Mouse (Mus musculus) cerebellum, postnatal 4 days (tissue): Measurements from ENCODE around the gene Snap25.

Source experiments
- DNase-seq, 2 experiments: peaks; one replicate each; pipeline ENCODE4 v3.0.0; 2022; ENCODE audit warnings: low spot score in 2 of 2, mixed read lengths in 1 of 2

Snap25 gene

GRCm38 (mm10) chr2:136713299-136713758 lies at the start of gene Snap25:
Gene Snap25 (plus strand): TSS chr2:136713453.
- DNase-seq = peak; percentile 51 to 81

- no peak for DNase-seq
These were observed 46.3 kb upstream of the Snap25 start for GRCm38 (mm10) chr2:136666951-136667350.

- no peak for DNase-seq
These were observed 44.1 kb upstream of the Snap25 start for GRCm38 (mm10) chr2:136669183-136669582.

- no peak for DNase-seq
These were observed 43.6 kb upstream of the Snap25 start for GRCm38 (mm10) chr2:136669665-136670064.

- peak; percentile 21 to 46 for DNase-seq
These were observed 42.5 kb upstream of the Snap25 start for GRCm38 (mm10) chr2:136670539-136671271.

GRCm38 (mm10) chr2:136674077-136674757 lies 39.0 kb upstream of the Snap25 start:
- DNase-seq = no peak

- no peak for DNase-seq
These were observed 37.1 kb upstream of the Snap25 start for GRCm38 (mm10) chr2:136676196-136676595.

- DNase-seq = no peak
These were observed 36.3 kb upstream of the Snap25 start for GRCm38 (mm10) chr2:136676918-136677445.

- DNase-seq = peak; percentile 34 to 59
These were observed 34.7 kb upstream of the Snap25 start for GRCm38 (mm10) chr2:136678321-136679161.

GRCm38 (mm10) chr2:136679280-136680221 lies 33.7 kb upstream of the Snap25 start:
- peak; percentile 36 to 47 for DNase-seq

- DNase-seq = no peak
These were observed 30.9 kb upstream of the Snap25 start for GRCm38 (mm10) chr2:136682146-136682860.

GRCm38 (mm10) chr2:136686195-136686594 lies 27.1 kb upstream of the Snap25 start:
- peak in 1 of 2 experiments; percentile 65 for DNase-seq

- no peak for DNase-seq
These were observed 25.9 kb upstream of the Snap25 start for GRCm38 (mm10) chr2:136687316-136687715.

GRCm38 (mm10) chr2:136689476-136689875 lies 23.8 kb upstream of the Snap25 start:
- DNase-seq = peak in 1 of 2 experiments; percentile 32

GRCm38 (mm10) chr2:136691681-136692080 lies 21.6 kb upstream of the Snap25 start:
- DNase-seq = no peak

GRCm38 (mm10) chr2:136699429-136700227 lies 13.6 kb upstream of the Snap25 start:
- no peak for DNase-seq

GRCm38 (mm10) chr2:136703376-136703775 lies 9.9 kb upstream of the Snap25 start:
- DNase-seq = no peak

- DNase-seq = no peak
These were observed 2.1 kb upstream of the Snap25 start for GRCm38 (mm10) chr2:136711155-136711554.
